Mouse (Mus musculus) hindbrain, embryonic 10.5 days (tissue): Measurements from ENCODE around the gene Rtkn2. TPM values are rescaled to one million over a fixed set of nuclear protein-coding genes. Genes with fewer than 3 reads are reported as not detected.

Source experiments
- DNase-seq: peaks from one replicate; pipeline ENCODE4 v3.0.0-alpha.2; 2017; ENCODE audit warnings: low spot score
- H3K27ac ChIP-seq: fragments of 300-500 bp; sonication (generic); 2 replicates; pipeline ENCODE4 v1.5.1; 2016; ENCODE audit warnings: mild to moderate bottlenecking, moderate library complexity
- H3K27me3 ChIP-seq: fragments of 300-500 bp; sonication (generic); 2 replicates; pipeline ENCODE4 v1.6.1; 2016; ENCODE audit warnings: mild to moderate bottlenecking; ENCODE audit not compliant: poor library complexity, insufficient read depth, severe bottlenecking
- H3K36me3 ChIP-seq: fragments of 300-500 bp; sonication (generic); 2 replicates; pipeline ENCODE4 v1.6.1; 2016; ENCODE audit warnings: mild to moderate bottlenecking, moderate library complexity
- H3K4me1 ChIP-seq: fragments of 300-500 bp; sonication (generic); replicated peaks from 2 replicates; pipeline ENCODE4 v1.6.1; 2016; ENCODE audit warnings: mild to moderate bottlenecking
- H3K4me3 ChIP-seq: fragments of 300-500 bp; sonication (generic); 2 replicates; pipeline ENCODE4 v1.5.1; 2016; ENCODE audit warnings: mild to moderate bottlenecking, moderate library complexity
- H3K9me3 ChIP-seq: fragments of 300-500 bp; sonication (generic); 2 replicates; pipeline ENCODE4 v1.6.1; 2016; ENCODE audit warnings: mild to moderate bottlenecking, moderate library complexity
- WGBS: fragments of 180-500 bp; shearing (Covaris S2); methylation state at CpG from one replicate; pipeline ENCODE4 v1.1.7; 2016; 5-methylcytosine and 5-hydroxymethylcytosine counted together
- polyA plus RNA-seq: library from polyadenylated mRNA; unstranded; fragments of >200 nt; fragmentation: Nextera tagmentation; extraction: Ambion mirVana; gene quantifications from 2 replicates; pipeline ENCODE4 v1.2.1, GENCODE M21; 2016

The Rtkn2 gene
- polyA plus RNA-seq, 1 experiment from 2014 or later = 18.9 TPM

GRCm38 (mm10) chr10:68106351-68106950 is 127.1 kb downstream of the Rtkn2 start:
- H3K36me3 ChIP-seq = peaks cover 16% of the 10 kb centered on the region
- no peak for DNase-seq
- no peak overlapping the region for H3K4me3 ChIP-seq
- peaks cover 45% of the 10 kb centered on the region for H3K4me1 ChIP-seq
- H3K27ac ChIP-seq = peak overlapping the region; percentile 51; the same call in 1 of the 2 replicates
- H3K9me3 ChIP-seq = no peaks in the 10 kb centered on the region
- no peaks in the 10 kb centered on the region for H3K27me3 ChIP-seq
- 76% methylated on average over 9 of the region's 9 CpGs for WGBS

DNA sequence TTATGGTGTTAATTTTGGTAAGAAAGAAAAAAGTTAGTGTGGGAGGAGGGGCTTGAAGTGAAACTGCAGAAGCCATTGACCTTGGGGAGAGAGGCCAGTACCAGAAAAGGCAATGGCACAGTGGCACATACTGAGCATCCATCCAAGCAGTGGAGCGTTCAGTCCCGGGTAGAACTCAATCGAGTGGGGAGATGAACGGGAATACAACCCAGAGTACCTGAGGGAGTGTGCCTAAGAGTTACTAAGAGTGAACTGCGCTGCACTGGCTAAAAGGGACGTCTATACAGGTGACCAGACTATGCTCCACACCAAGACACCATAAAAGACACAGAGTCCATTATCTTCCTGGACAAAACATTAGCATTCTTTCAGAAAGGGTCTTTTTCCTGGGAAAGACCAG is 128.3 kb downstream of the Rtkn2 start:
- 88% methylated on average over 6 of the region's 6 CpGs for WGBS
- H3K27ac ChIP-seq = no peak overlapping the region
- H3K4me3 ChIP-seq = no peak overlapping the region
- peaks cover 45% of the 10 kb centered on the region for H3K4me1 ChIP-seq
- H3K9me3 ChIP-seq = no peaks in the 10 kb centered on the region
- DNase-seq = no peak
- H3K27me3 ChIP-seq = no peaks in the 10 kb centered on the region
- peaks cover 10% of the 10 kb centered on the region for H3K36me3 ChIP-seq

Other genes with a start within 250 kb of the Rtkn2 start
- 1.7 and 2.0 TPM in 2 replicates for gene Zfp365, start 66.9 kb upstream of the Rtkn2 start, polyA plus RNA-seq